Mouse (Mus musculus): Measurements from ENCODE around the gene Pde4dip. TPM values are rescaled to one million over a fixed set of nuclear protein-coding genes. Genes with fewer than 3 reads are reported as not detected.

The Pde4dip gene
- polyA plus RNA-seq, 1 experiment from 2014 or later = 20.1 TPM

- Histone ChIP-seq H3K9ac (no peak overlapping the region), H3K27me3 (ENCODE audit: insufficient read depth, low read length) (no peaks in the 10 kb centered on the region), H3K4me1 (ENCODE audit: insufficient read depth) (no peaks in the 10 kb centered on the region), H3K27ac (ENCODE audit: low read depth) (no peak overlapping the region), H3K36me3 (ENCODE audit: insufficient read depth) (no peaks in the 10 kb centered on the region), H3K4me2 (no peak overlapping the region), H3K9me3 (ENCODE audit: low read depth, low read length) (no peaks in the 10 kb centered on the region), H3K4me3 (ENCODE audit: low read depth, low read length) (no peak overlapping the region)
- DNase-seq = no peak
- no peak for TF ChIP-seq CTCF (IDR thresholded peaks at IDR 0.05; ENCODE audit: low read depth)
- WGBS = 57% methylated on average over 2 of the region's 2 CpGs
- no peak for ATAC-seq (ENCODE audit: insufficient read depth)
Measured at GRCm38 (mm10) chr3:97842641-97843040, 45.9 kb downstream of the Pde4dip start.

GRCm38 (mm10) chr3:97840439-97840838, 48.1 kb downstream of the Pde4dip start:
- Histone ChIP-seq H3K4me1 (ENCODE audit: insufficient read depth) (no peaks in the 10 kb centered on the region), H3K36me3 (ENCODE audit: insufficient read depth) (no peaks in the 10 kb centered on the region), H3K9me3 (ENCODE audit: low read depth, low read length) (no peaks in the 10 kb centered on the region), H3K4me3 (ENCODE audit: low read depth, low read length) (no peak overlapping the region), H3K27ac (ENCODE audit: low read depth) (no peak overlapping the region), H3K4me2 (no peak overlapping the region), H3K27me3 (ENCODE audit: insufficient read depth, low read length) (no peaks in the 10 kb centered on the region), H3K9ac (no peak overlapping the region)
- ATAC-seq (ENCODE audit: insufficient read depth) (no peak), DNase-seq (peak; percentile 44)
- peak; percentile 29 for TF ChIP-seq CTCF (IDR thresholded peaks at IDR 0.05; ENCODE audit: low read depth)

- no peak overlapping the region for H3K9ac ChIP-seq
- no peak overlapping the region for H3K4me2 ChIP-seq
- ATAC-seq (ENCODE audit: insufficient read depth) = no peak
- no peaks in the 10 kb centered on the region for H3K9me3 ChIP-seq (ENCODE audit: low read depth, low read length)
- DNase-seq = no peak
- no peak for TF ChIP-seq CTCF (IDR thresholded peaks at IDR 0.05; ENCODE audit: low read depth)
- H3K27ac ChIP-seq (ENCODE audit: low read depth) = no peak overlapping the region
- no peak overlapping the region for H3K4me3 ChIP-seq (ENCODE audit: low read depth, low read length)
- WGBS = 86% methylated on average over 5 of the region's 5 CpGs
- H3K4me1 ChIP-seq (ENCODE audit: insufficient read depth) = no peaks in the 10 kb centered on the region
- H3K36me3 ChIP-seq (ENCODE audit: insufficient read depth) = no peaks in the 10 kb centered on the region
- no peaks in the 10 kb centered on the region for H3K27me3 ChIP-seq (ENCODE audit: insufficient read depth, low read length)
Measured at GRCm38 (mm10) chr3:97835888-97836287, 52.6 kb downstream of the Pde4dip start.

GRCm38 (mm10) chr3:97834625-97835024, 53.9 kb downstream of the Pde4dip start:
- Histone ChIP-seq H3K4me1 (ENCODE audit: insufficient read depth) (no peaks in the 10 kb centered on the region), H3K36me3 (ENCODE audit: insufficient read depth) (no peaks in the 10 kb centered on the region), H3K27ac (ENCODE audit: low read depth) (no peak overlapping the region), H3K9me3 (ENCODE audit: low read depth, low read length) (no peaks in the 10 kb centered on the region), H3K4me2 (no peak overlapping the region), H3K27me3 (ENCODE audit: insufficient read depth, low read length) (no peaks in the 10 kb centered on the region), H3K9ac (no peak overlapping the region), H3K4me3 (ENCODE audit: low read depth, low read length) (no peak overlapping the region)
- ATAC-seq (ENCODE audit: insufficient read depth) (no peak), DNase-seq (no peak)
- WGBS = 39% methylated on average over 1 of the region's 1 CpGs
- TF ChIP-seq CTCF (IDR thresholded peaks at IDR 0.05; ENCODE audit: low read depth) = no peak

GRCm38 (mm10) chr3:97831564-97832320, 56.8 kb downstream of the Pde4dip start:
- no peak for DNase-seq
- no peaks in the 10 kb centered on the region for H3K9me3 ChIP-seq (ENCODE audit: low read depth, low read length)
- no peak overlapping the region for H3K9ac ChIP-seq
- no peak overlapping the region for H3K4me2 ChIP-seq
- no peaks in the 10 kb centered on the region for H3K27me3 ChIP-seq (ENCODE audit: insufficient read depth, low read length)
- H3K36me3 ChIP-seq (ENCODE audit: insufficient read depth) = no peaks in the 10 kb centered on the region
- H3K4me3 ChIP-seq (ENCODE audit: low read depth, low read length) = no peak overlapping the region
- H3K27ac ChIP-seq (ENCODE audit: low read depth) = no peak overlapping the region
- ATAC-seq (ENCODE audit: insufficient read depth) = no peak
- H3K4me1 ChIP-seq (ENCODE audit: insufficient read depth) = no peaks in the 10 kb centered on the region
- 69% methylated on average over 15 of the region's 15 CpGs for WGBS
- no peak for TF ChIP-seq CTCF (IDR thresholded peaks at IDR 0.05; ENCODE audit: low read depth)

- WGBS = 65% methylated on average over 2 of the region's 2 CpGs
- H3K27me3 ChIP-seq (ENCODE audit: insufficient read depth, low read length) = no peaks in the 10 kb centered on the region
Measured at GRCm38 (mm10) chr3:97830622-97831021, 57.9 kb downstream of the Pde4dip start.

GRCm38 (mm10) chr3:97830122-97830521, 58.4 kb downstream of the Pde4dip start:
- DNase-seq = no peak
- no peaks in the 10 kb centered on the region for H3K36me3 ChIP-seq (ENCODE audit: insufficient read depth)
- no peaks in the 10 kb centered on the region for H3K4me1 ChIP-seq (ENCODE audit: insufficient read depth)
- no peak for TF ChIP-seq CTCF (IDR thresholded peaks at IDR 0.05; ENCODE audit: low read depth)
- H3K27ac ChIP-seq (ENCODE audit: low read depth) = no peak overlapping the region
- no peaks in the 10 kb centered on the region for H3K9me3 ChIP-seq (ENCODE audit: low read depth, low read length)
- no peak overlapping the region for H3K4me2 ChIP-seq
- 37% methylated on average over 2 of the region's 2 CpGs for WGBS
- ATAC-seq (ENCODE audit: insufficient read depth) = no peak
- H3K4me3 ChIP-seq (ENCODE audit: low read depth, low read length) = no peak overlapping the region
- no peak overlapping the region for H3K9ac ChIP-seq
- no peaks in the 10 kb centered on the region for H3K27me3 ChIP-seq (ENCODE audit: insufficient read depth, low read length)

More at GRCm38 (mm10) chr3:97830622-97831021, 57.9 kb downstream of the Pde4dip start:
- no peak for DNase-seq
- Histone ChIP-seq H3K27ac (ENCODE audit: low read depth) (no peak overlapping the region), H3K4me3 (ENCODE audit: low read depth, low read length) (no peak overlapping the region), H3K9me3 (ENCODE audit: low read depth, low read length) (no peaks in the 10 kb centered on the region), H3K9ac (no peak overlapping the region), H3K36me3 (ENCODE audit: insufficient read depth) (no peaks in the 10 kb centered on the region), H3K4me1 (ENCODE audit: insufficient read depth) (no peaks in the 10 kb centered on the region), H3K4me2 (no peak overlapping the region)
- ATAC-seq (ENCODE audit: insufficient read depth) = no peak
- TF ChIP-seq CTCF (IDR thresholded peaks at IDR 0.05; ENCODE audit: low read depth) = no peak

All from lung, embryonic 14.5 days (tissue).